Mouse (Mus musculus): ENCODE measurements around the gene Ftsj1.

DNA sequence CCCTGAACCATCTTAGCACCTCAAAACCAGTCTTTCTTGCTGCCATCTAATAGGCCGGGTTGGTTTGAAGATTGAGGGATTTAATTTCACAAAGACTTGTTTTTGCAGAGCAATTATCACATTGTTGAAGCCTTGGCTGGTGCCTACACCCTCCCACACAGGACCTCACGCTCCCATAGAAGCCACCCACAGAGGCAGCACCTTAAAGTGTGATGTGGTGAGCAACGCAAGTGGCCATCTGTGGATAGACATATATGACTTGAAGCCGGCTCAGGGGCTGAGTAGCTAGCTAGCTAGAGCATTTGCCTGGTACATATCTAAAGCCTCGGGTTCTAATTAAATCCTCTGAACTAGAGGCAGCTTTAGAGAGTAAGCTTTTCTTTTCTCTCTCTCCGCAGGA, 34.8 kb downstream of the Ftsj1 start:
- TF ChIP-seq CTCF (IDR thresholded peaks at IDR 0.05; ENCODE audit: extremely low read depth, insufficient read length, insufficient replicate concordance, low read depth, low read length) = no peak
- TF ChIP-seq POLR2A (IDR thresholded peaks at IDR 0.05; ENCODE audit: low read depth, low read length) = no peak

All from small intestine, adult 2 months (tissue).